Comparison of ENCODE assay signal across 25 mouse cellular contexts in genomic region chr11:70097396-70097795, GRCm38 (mm10). TPM values are rescaled to one million over a fixed set of nuclear protein-coding genes. Genes with fewer than 3 reads are reported as not detected.
A peak's percentile ranks its signal among the peaks of the same experiment; 100 is the strongest.
DNase-seq lines count a peak whose midpoint lies in the region; ATAC-seq lines count a peak whose summit lies in the region.
"Had no signal": no experiment of that assay in that cellular context is flagged by ENCODE, and none has a peak within 500 bp of the region (broad histone marks: within the 10 kb centered on the region; RNA-seq: fewer than 3 reads in every experiment).

No protein-coding gene starts in this region.

- no peak overlapping the region for H3K27ac ChIP-seq in hindbrain, embryonic 11.5 days (ENCODE audit: low read depth, low read length)
- no peak overlapping the region for H3K27ac ChIP-seq in hindbrain, embryonic 14.5 days
- no peak overlapping the region for H3K27ac ChIP-seq in forebrain, embryonic 13.5 days
- H3K27ac ChIP-seq: embryonic facial prominence, embryonic 13.5 days; forebrain, embryonic 12.5 days; heart, embryonic 10.5 days; hindbrain, embryonic 13.5 days; intestine, embryonic 15.5 days had no signal

- no peak overlapping the region for H3K9ac ChIP-seq in hindbrain, embryonic 11.5 days (ENCODE audit: low read depth, low read length)
- no peak overlapping the region for H3K9ac ChIP-seq in hindbrain, embryonic 14.5 days
- no peak overlapping the region for H3K9ac ChIP-seq in forebrain, embryonic 13.5 days
- H3K9ac ChIP-seq: embryonic facial prominence, embryonic 13.5 days; forebrain, embryonic 12.5 days; forebrain, postnatal 0 days; hindbrain, embryonic 13.5 days; intestine, embryonic 15.5 days had no signal

- H3K36me3 ChIP-seq in hindbrain, embryonic 11.5 days (ENCODE audit: control insufficient read depth, insufficient read depth, low read length) = no peaks in the 10 kb centered on the region
- H3K36me3 ChIP-seq in hindbrain, embryonic 14.5 days (replicated peaks; ENCODE audit: control insufficient read depth, insufficient read depth) = no peaks in the 10 kb centered on the region
- no peaks in the 10 kb centered on the region for H3K36me3 ChIP-seq in forebrain, embryonic 13.5 days (ENCODE audit: poor library complexity, severe bottlenecking)
- H3K36me3 ChIP-seq: embryonic facial prominence, embryonic 13.5 days; forebrain, embryonic 12.5 days; G1E; heart, embryonic 10.5 days; hindbrain, embryonic 13.5 days; intestine, embryonic 15.5 days had no signal

- no peak overlapping the region for H3K4me3 ChIP-seq in hindbrain, embryonic 11.5 days (ENCODE audit: low read depth, low read length)
- H3K4me3 ChIP-seq in hindbrain, embryonic 14.5 days (replicated peaks; ENCODE audit: low read length) = no peak overlapping the region
- no peak overlapping the region for H3K4me3 ChIP-seq in forebrain, embryonic 13.5 days
- H3K4me3 ChIP-seq: embryonic facial prominence, embryonic 13.5 days; forebrain, embryonic 12.5 days; heart, embryonic 10.5 days; hindbrain, embryonic 13.5 days; intestine, embryonic 15.5 days had no signal

- H3K4me1 ChIP-seq in hindbrain, embryonic 11.5 days (replicated peaks; ENCODE audit: control insufficient read depth, insufficient read depth, low read length) = no peaks in the 10 kb centered on the region
- H3K4me1 ChIP-seq in hindbrain, embryonic 14.5 days (replicated peaks; ENCODE audit: control insufficient read depth, insufficient read depth, low read length) = no peaks in the 10 kb centered on the region
- no peaks in the 10 kb centered on the region for H3K4me1 ChIP-seq in forebrain, embryonic 13.5 days
- H3K4me1 ChIP-seq: embryonic facial prominence, embryonic 13.5 days; forebrain, embryonic 12.5 days; hindbrain, embryonic 13.5 days; intestine, embryonic 15.5 days had no signal

- ATAC-seq in hindbrain, embryonic 11.5 days (ENCODE audit: low FRiP score) = no peak
- no peak for ATAC-seq in hindbrain, embryonic 14.5 days (ENCODE audit: low FRiP score)
- ATAC-seq in common myeloid progenitor, adult 5-6 weeks (replicated peaks; ENCODE audit: low read depth, poor library complexity, severe bottlenecking) = 0 out of 2 replicates have a peak, but pooled peaks have one; percentile 22
- no peak for ATAC-seq in forebrain, embryonic 13.5 days
- ATAC-seq: activated CD4-positive, CD25-positive, alpha-beta regulatory T cell, adult 4 months; forebrain, postnatal 0 days; intestine, embryonic 15.5 days had no signal

- no peaks in the 10 kb centered on the region for H3K27me3 ChIP-seq in hindbrain, embryonic 11.5 days (ENCODE audit: control insufficient read depth, insufficient read depth, low read length)
- H3K27me3 ChIP-seq in hindbrain, embryonic 14.5 days (ENCODE audit: control insufficient read depth, insufficient read depth, low read length) = no peaks in the 10 kb centered on the region
- H3K27me3 ChIP-seq in forebrain, embryonic 13.5 days = no peaks in the 10 kb centered on the region
- H3K27me3 ChIP-seq: embryonic facial prominence, embryonic 13.5 days; forebrain, embryonic 12.5 days; hindbrain, embryonic 13.5 days; intestine, embryonic 15.5 days had no signal

- peak; percentile 11 for DNase-seq in hindbrain, embryonic 11.5 days (ENCODE audit: low spot score)
- no peak for DNase-seq in hindbrain, embryonic 14.5 days (ENCODE audit: low spot score)
- DNase-seq in ES-CJ7 (ENCODE audit: low read depth, low spot score) = peak; percentile 49
- no peak for DNase-seq in layer of hippocampus, postnatal 25 days (ENCODE audit: extremely low spot score in 1 of 2, low spot score in 1 of 2)
- DNase-seq: adrenal gland, postnatal 14 days; cerebellum, adult 11-12 months; cerebellum, adult 9-10 months; cerebellum, postnatal 25 days; forebrain, postnatal 0 days; gastrocnemius, postnatal 14 days; heart, postnatal 10 days; heart, postnatal 4 days had no signal

- no peak overlapping the region for H3K4me2 ChIP-seq in hindbrain, embryonic 11.5 days (replicated peaks; ENCODE audit: low read depth, low read length)
- no peak overlapping the region for H3K4me2 ChIP-seq in hindbrain, embryonic 14.5 days (replicated peaks)
- no peak overlapping the region for H3K4me2 ChIP-seq in forebrain, embryonic 13.5 days
- H3K4me2 ChIP-seq: embryonic facial prominence, embryonic 13.5 days; forebrain, embryonic 12.5 days; hindbrain, embryonic 13.5 days; intestine, embryonic 15.5 days had no signal

- WGBS in hindbrain, embryonic 11.5 days = 83% methylated on average over 11 of the region's 11 CpGs
- WGBS in hindbrain, embryonic 14.5 days = 69% methylated on average over 11 of the region's 11 CpGs
- WGBS in forebrain, embryonic 13.5 days = 86% methylated on average over 11 of the region's 11 CpGs

- H3K9me3 ChIP-seq in hindbrain, embryonic 11.5 days (ENCODE audit: control insufficient read depth, low read length) = no peaks in the 10 kb centered on the region
- H3K9me3 ChIP-seq in hindbrain, embryonic 14.5 days (ENCODE audit: control insufficient read depth, low read length) = no peaks in the 10 kb centered on the region
- no peaks in the 10 kb centered on the region for H3K9me3 ChIP-seq in forebrain, embryonic 13.5 days (replicated peaks)
- H3K9me3 ChIP-seq: embryonic facial prominence, embryonic 13.5 days; forebrain, embryonic 12.5 days; G1E; heart, embryonic 10.5 days; hindbrain, embryonic 13.5 days; intestine, embryonic 15.5 days had no signal

RNA-seq across cellular contexts. Expression of gene Asgr2, which starts 5.0 kb away (rescaled TPM):
- polyA plus RNA-seq in hindbrain, embryonic 11.5 days (2014; fragmentation: Nextera tagmentation; extraction: Ambion mirVana) = not detected in 2 replicates
- polyA plus RNA-seq in hindbrain, embryonic 14.5 days (2014; fragmentation: Nextera tagmentation; extraction: Ambion mirVana) = not detected in 2 replicates
- total RNA-seq in common myeloid progenitor, adult 5-6 weeks (2017) = not detected in 2 replicates
- polyA plus RNA-seq in forebrain, embryonic 13.5 days (2015; fragmentation: Nextera tagmentation; extraction: Ambion mirVana) = not detected in 2 replicates
- total RNA-seq in layer of hippocampus, postnatal 25 days (2021) = not detected
- total RNA-seq: forebrain, postnatal 0 days; G1E; gastrocnemius, postnatal 14 days; granulocyte monocyte progenitor cell, adult 5-6 weeks; heart, postnatal 10 days; heart, postnatal 4 days had no signal
- polyA plus RNA-seq: activated CD4-positive, CD25-positive, alpha-beta regulatory T cell, adult 4 months; embryonic facial prominence, embryonic 13.5 days; forebrain, embryonic 12.5 days; forebrain, postnatal 0 days; G1E; heart, embryonic 14.5 days; hindbrain, embryonic 13.5 days had no signal

RNA-seq across cellular contexts. Expression of gene Mgl2, which starts 32.7 kb away (rescaled TPM):
- polyA plus RNA-seq in hindbrain, embryonic 11.5 days (2014; fragmentation: Nextera tagmentation; extraction: Ambion mirVana) = 0.42 TPM in 1 of 2 replicates, not detected in the other
- 0.93 and 1.1 TPM in 2 replicates for polyA plus RNA-seq in hindbrain, embryonic 14.5 days (2014; fragmentation: Nextera tagmentation; extraction: Ambion mirVana)
- 1.1 and 1.5 TPM in 2 replicates for total RNA-seq in common myeloid progenitor, adult 5-6 weeks (2017)
- 0.32 TPM in 1 of 2 replicates, not detected in the other for polyA plus RNA-seq in forebrain, embryonic 13.5 days (2015; fragmentation: Nextera tagmentation; extraction: Ambion mirVana)
- total RNA-seq in layer of hippocampus, postnatal 25 days (2021) = under 1 TPM; 0.38 to 0.49 TPM
- total RNA-seq: G1E had no signal
- polyA plus RNA-seq: forebrain, embryonic 12.5 days; G1E had no signal

RNA-seq across cellular contexts. Expression of gene Asgr1, which starts 43.5 kb away (rescaled TPM):
- 0.29 and 0.40 TPM in 2 replicates for polyA plus RNA-seq in hindbrain, embryonic 11.5 days (2014; fragmentation: Nextera tagmentation; extraction: Ambion mirVana)
- polyA plus RNA-seq in hindbrain, embryonic 14.5 days (2014; fragmentation: Nextera tagmentation; extraction: Ambion mirVana) = 2.4 and 4.1 TPM in 2 replicates
- total RNA-seq in common myeloid progenitor, adult 5-6 weeks (2017) = 0.82 TPM in 1 of 2 replicates, not detected in the other
- polyA plus RNA-seq in forebrain, embryonic 13.5 days (2015; fragmentation: Nextera tagmentation; extraction: Ambion mirVana) = 0.37 and 0.59 TPM in 2 replicates
- total RNA-seq in layer of hippocampus, postnatal 25 days (2021) = under 1 TPM; 0.73 to 0.74 TPM
- total RNA-seq: CH12.LX; G1E; gastrocnemius, adult 18-20 months; gastrocnemius, postnatal 14 days; granulocyte monocyte progenitor cell, adult 5-6 weeks; heart, postnatal 4 days had no signal
- polyA plus RNA-seq: activated CD4-positive, CD25-positive, alpha-beta regulatory T cell, adult 4 months; G1E; heart, embryonic 14.5 days had no signal

RNA-seq across cellular contexts. Expression of gene Clec10a, which starts 58.6 kb away (rescaled TPM):
- 0.32 and 1.4 TPM in 2 replicates for polyA plus RNA-seq in hindbrain, embryonic 11.5 days (2014; fragmentation: Nextera tagmentation; extraction: Ambion mirVana)
- polyA plus RNA-seq in hindbrain, embryonic 14.5 days (2014; fragmentation: Nextera tagmentation; extraction: Ambion mirVana) = 0.78 and 1.2 TPM in 2 replicates
- 7.7 and 7.9 TPM in 2 replicates for total RNA-seq in common myeloid progenitor, adult 5-6 weeks (2017)
- polyA plus RNA-seq in forebrain, embryonic 13.5 days (2015; fragmentation: Nextera tagmentation; extraction: Ambion mirVana) = 0.53 TPM in 1 of 2 replicates, not detected in the other
- 1 to 10 TPM; 1.1 to 3.4 TPM for total RNA-seq in layer of hippocampus, postnatal 25 days (2021)
- total RNA-seq: CH12.LX had no signal
- polyA plus RNA-seq: activated CD4-positive, CD25-positive, alpha-beta regulatory T cell, adult 4 months had no signal

Comparison
In these comparisons a context has a peak if more than half of its experiments do, and no peak if none do; other contexts are left out.
1. DNase-seq: peak in hindbrain, embryonic 11.5 days (single experiment) and ES-CJ7 (single experiment); none in hindbrain, embryonic 14.5 days (single experiment) and layer of hippocampus, postnatal 25 days (0 of 2).